Mouse (Mus musculus) MEL (cell line): Measurements from ENCODE around the gene Galnt17.

Experiments
- CTCF ChIP-seq, 3 experiments: IDR thresholded peaks in 2 of 3; conservative IDR thresholded peaks in 1 of 3; 2 replicates each; pipeline ENCODE4 v1.5.1; 2011 to 2012; ENCODE audit warnings: low read length in 3 of 3, low read depth in 2 of 3, mild to moderate bottlenecking in 2 of 3, improper control_type of control experiment in 1 of 3, inconsistent platforms in 1 of 3, mixed read lengths in 1 of 3, moderate library complexity in 1 of 3; ENCODE audit not compliant: control insufficient read depth in 1 of 3, insufficient read depth in 1 of 3, poor library complexity in 1 of 3, severe bottlenecking in 1 of 3
- MAZ ChIP-seq: IDR thresholded peaks from 2 replicates; pipeline ENCODE4 v1.6.1; 2012; ENCODE audit warnings: low read depth, mild to moderate bottlenecking, inconsistent platforms, low read length, improper control_type of control experiment
- POLR2A ChIP-seq, 2 experiments: IDR thresholded peaks; 2 replicates each; pipeline ENCODE4 v1.6.1; 2011 to 2012; ENCODE audit warnings: low read length in 2 of 2, mild to moderate bottlenecking in 2 of 2, control low read depth in 1 of 2, improper control_type of control experiment in 1 of 2, low read depth in 1 of 2, moderate library complexity in 1 of 2; ENCODE audit not compliant: control insufficient read depth in 1 of 2, insufficient read depth in 1 of 2, poor library complexity in 1 of 2

GRCm38 (mm10) chr5:130978871-130979270 is 329.4 kb downstream of the Galnt17 start:
- TF ChIP-seq CTCF (IDR thresholded peaks at IDR 0.05 in 2 of 3, conservative IDR thresholded peaks at IDR 0.05 in 1 of 3; ENCODE audit: control insufficient read depth in 1 of 3, insufficient read depth in 1 of 3, low read depth in 2 of 3, low read length in 3 of 3, poor library complexity in 1 of 3, severe bottlenecking in 1 of 3) (no peak), POLR2A (IDR thresholded peaks at IDR 0.05; ENCODE audit: control insufficient read depth in 1 of 2, insufficient read depth in 1 of 2, low read depth in 1 of 2, low read length in 2 of 2, poor library complexity in 1 of 2) (no peak), MAZ (no peak)
